Mouse (Mus musculus): ENCODE data around the gene 1600014C23Rik.

1600014C23Rik gene

DNA sequence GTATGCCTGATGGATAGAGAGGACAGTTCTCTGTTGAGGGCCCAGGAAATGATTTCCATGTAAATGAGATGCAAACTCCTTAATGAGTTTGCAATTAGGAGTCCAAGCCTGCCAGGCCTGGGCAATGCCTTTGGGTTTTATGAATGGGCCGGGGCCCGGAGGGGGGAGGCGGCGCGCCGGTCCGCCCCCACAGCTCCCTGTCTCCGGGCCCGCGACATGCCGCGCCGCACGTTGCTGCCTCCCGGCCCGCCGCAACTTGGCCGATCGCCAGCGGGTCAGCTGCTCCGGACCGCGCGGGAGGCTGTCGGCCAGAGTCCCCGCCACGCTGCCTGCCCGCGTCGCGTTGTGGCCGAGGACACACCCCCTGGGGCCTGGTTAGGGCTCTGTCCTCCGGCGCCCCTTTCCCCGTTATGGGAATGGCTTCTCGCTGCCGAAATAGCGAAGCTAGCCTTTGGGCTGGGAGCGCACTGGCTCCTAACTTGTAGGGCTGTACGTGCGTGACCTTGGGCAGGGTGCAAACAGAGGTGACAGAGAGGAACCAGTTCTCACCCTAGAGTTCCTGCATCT, at the start of gene 1600014C23Rik:
1600014C23Rik (minus strand) TSS at position 110 of the 567 bp plus-strand sequence.
- peak; percentile 82 for DNase-seq

DNA sequence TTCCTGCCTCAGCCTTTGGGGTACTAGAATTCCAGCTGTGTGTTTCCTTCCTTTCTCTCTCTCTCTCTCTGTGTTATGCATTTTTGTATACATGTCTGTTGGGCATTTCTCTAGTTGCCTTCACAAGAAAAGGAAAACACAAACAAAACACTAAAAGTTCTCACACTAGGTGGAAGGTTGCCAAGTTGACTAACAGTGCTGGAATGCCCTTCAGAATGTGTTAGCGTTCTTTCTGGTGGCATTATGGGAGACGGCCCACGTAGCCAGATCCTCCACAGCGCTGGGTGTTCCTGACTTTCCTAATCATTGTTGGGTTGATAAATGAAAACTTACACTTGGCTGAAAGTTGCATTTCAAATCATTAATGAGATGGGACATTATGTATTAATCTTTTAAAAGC, 44.8 kb upstream of the 1600014C23Rik start:
- no peak for DNase-seq

GRCm38 (mm10) chr17:45777431-45777830, 43.8 kb upstream of the 1600014C23Rik start:
- no peak for DNase-seq

DNA sequence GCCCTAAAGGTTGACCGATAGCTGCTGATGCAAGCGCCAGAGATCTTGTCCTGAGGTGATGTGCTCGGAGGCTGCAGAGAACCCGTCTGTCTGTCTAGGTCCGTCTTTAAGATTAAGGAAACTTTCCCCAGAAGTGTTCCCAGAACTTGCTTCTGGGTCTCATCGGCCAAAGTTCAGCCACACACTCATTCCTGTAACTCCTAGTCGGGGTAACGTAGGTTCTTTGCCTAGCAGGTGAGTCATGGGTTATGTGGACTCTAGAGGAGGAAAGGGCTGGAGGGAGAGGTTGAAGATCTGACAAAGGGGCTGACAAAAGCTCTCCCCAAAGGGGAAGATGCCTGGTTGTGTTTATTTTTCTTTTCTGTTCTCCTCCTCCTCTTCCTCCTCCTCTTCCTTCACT, 42.5 kb upstream of the 1600014C23Rik start:
- DNase-seq = no peak

- no peak for DNase-seq
Measured at GRCm38 (mm10) chr17:45775468-45775867, 41.8 kb upstream of the 1600014C23Rik start.

DNA sequence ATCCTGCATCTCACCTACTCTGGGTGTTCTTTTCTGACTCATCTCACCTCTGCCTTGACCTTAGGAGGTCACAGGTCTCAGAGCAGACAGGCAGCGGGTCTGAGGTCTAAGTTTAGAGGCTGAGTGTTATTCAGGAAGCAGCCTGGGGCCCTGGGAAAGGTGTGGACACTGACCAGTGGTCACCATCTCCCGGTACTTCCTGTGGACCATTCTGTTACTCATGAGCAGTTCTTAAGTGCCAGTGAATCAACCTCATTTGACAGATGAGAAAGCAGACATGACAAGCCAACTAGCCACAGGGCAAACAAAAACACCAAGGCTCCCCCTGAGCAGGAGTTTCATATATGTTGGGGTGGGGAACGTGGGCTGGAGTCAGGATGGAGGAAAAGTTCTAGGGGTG, 38.9 kb upstream of the 1600014C23Rik start:
- DNase-seq = no peak

GRCm38 (mm10) chr17:45772096-45772495, 38.5 kb upstream of the 1600014C23Rik start:
- DNase-seq = peak; percentile 54

DNA sequence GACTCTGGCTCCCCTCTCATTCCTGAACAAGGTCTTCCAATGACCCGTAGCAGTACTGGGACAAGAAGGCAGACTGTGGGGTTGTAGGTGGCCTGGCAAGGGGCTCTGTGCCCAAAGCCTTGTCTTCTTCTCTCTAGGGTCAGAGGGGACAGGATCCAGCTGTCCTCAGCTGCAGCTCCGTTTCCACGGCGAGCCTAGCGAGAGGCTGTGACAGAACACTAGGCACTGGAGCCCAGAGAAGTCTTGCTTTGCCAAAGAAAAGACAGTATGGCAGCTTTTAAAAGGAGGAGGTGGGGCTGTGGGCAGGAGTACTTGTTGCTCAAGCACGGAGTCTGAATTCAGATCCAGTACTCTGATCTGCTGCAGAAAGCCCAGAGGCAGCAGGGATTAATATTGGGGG, 36.8 kb upstream of the 1600014C23Rik start:
- DNase-seq = no peak

- DNase-seq = no peak
Measured at GRCm38 (mm10) chr17:45769821-45770220, 36.2 kb upstream of the 1600014C23Rik start.

- no peak for DNase-seq
Measured at GRCm38 (mm10) chr17:45767536-45768146, 34.0 kb upstream of the 1600014C23Rik start.

- peak; percentile 67 for DNase-seq
Measured at GRCm38 (mm10) chr17:45766735-45767535, 33.3 kb upstream of the 1600014C23Rik start.

- no peak for DNase-seq
Measured at GRCm38 (mm10) chr17:45765914-45766313, 32.3 kb upstream of the 1600014C23Rik start.

- DNase-seq = no peak
Measured at GRCm38 (mm10) chr17:45763188-45763587, 29.5 kb upstream of the 1600014C23Rik start.

- DNase-seq = no peak
Measured at GRCm38 (mm10) chr17:45761902-45762301, 28.3 kb upstream of the 1600014C23Rik start.

DNA sequence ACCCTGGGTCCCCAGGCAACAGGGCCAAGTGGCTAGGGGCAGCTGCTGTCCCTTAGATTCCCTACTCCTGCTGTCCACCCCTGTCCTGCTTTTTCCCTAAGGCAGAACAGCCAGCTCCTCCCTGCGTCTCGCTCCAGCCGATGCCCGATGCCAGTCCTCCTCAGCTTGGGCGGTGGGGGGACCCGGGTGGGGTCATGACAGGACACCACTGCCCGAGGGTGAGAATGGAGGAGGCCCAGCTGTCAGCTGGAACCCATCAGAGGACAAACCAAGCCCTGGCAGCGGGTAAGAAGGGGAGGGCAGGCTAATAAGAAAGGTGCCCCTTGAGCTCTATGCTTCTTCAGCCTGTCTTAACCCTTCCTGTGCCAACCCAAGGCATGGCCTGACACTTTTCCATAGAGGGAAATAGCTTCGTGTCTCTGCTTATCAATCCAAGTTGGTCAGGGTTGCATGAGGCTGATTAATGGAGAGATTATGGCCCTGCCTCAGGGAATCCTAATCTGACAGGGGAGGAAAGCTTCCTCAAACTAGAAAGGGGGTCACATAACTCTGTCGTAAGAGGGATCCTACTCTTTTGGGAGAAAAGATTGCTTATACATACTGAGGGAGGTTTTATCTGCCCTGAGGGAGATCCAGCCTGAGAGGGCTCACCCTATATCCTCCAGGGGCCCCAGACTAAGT, 27.5 kb upstream of the 1600014C23Rik start:
- DNase-seq = no peak

DNA sequence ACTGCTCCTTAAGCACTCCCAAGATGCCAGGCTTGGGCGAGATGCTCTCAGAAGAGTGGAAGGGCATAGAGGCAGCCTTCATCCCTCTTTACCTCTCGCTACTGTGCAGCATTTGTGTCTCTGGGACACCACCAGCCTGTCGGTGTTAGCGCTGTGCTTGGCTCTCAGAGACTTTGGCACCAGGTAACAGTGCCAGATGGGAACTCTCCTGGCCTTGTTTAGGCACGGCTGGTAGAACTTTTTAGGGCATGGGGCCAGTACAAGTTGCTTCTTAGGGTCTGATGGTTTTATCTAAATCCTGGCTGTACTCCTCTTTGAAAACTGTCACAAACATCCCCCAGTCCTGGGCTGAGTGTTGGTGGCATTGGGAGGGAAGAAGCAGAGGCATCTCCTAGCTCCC, 26.1 kb upstream of the 1600014C23Rik start:
- peak; percentile 70 for DNase-seq

GRCm38 (mm10) chr17:45758808-45759207, 25.2 kb upstream of the 1600014C23Rik start:
- DNase-seq = no peak

GRCm38 (mm10) chr17:45757932-45758331, 24.3 kb upstream of the 1600014C23Rik start:
- DNase-seq = peak; percentile 3

DNA sequence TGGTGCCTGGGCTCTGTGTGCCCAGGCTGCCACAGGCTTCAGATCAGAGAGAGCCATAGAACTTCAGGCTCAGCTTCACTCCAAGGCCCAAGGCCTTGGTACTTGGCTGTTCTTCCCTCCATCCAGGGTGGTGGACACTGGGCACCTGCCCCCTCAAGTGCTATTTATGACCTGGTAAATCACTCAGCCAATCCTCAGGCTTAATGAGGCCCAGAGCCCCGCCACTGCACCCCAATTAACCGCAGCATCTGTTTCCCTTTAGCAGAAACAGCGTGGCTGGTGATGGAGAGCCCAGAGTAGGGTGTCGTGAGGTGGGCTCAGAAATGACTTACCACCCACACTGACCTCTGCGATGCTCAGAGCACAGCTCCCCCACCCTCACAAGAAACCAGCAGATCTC, 23.2 kb upstream of the 1600014C23Rik start:
- no peak for DNase-seq

DNA sequence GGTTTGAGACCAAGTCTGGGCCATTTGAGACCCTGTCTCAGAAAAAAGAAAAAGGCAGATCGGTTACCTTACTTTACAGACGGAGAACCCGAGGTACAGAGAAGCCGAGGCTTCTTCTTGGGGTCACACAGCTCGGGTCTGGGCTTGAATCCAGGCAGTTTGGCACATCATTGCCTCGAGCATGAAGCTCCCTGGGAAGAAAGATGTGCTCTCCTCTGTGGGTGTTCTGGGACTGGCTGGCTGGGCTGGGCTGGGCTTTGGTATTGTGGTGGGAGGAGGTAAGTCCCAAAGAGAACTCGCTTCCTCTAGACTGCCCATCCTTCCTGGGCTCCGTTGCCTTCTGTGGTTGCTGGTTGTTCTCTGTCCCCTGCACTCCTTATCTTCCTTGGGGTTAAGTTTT, 22.7 kb upstream of the 1600014C23Rik start:
- DNase-seq = no peak

- peak; percentile 50 for DNase-seq
Measured at GRCm38 (mm10) chr17:45754186-45754862, 20.7 kb upstream of the 1600014C23Rik start.

DNA sequence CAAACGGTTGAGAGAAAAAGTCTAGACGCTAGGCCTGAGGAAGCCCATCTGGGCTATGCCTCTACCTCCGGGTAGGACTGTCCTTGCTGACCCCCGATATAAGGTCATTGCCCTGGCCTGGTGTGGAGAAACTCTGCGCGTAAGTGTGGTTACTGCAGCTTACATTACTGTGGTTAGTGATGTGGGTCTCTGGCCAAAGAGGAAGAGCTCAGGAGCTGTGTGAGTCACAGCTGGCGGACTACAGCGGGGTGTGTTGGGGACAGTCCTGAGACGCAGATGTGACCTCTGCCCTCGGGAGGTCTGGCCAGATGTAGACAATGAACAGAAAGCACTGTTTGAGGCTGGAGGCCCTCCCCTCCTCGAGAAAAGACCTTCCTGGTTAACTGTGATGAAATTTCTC, 19.0 kb upstream of the 1600014C23Rik start:
- no peak for DNase-seq

- no peak for DNase-seq
Measured at GRCm38 (mm10) chr17:45752053-45752452, 18.4 kb upstream of the 1600014C23Rik start.

All from cerebellum, adult 9-11 months (tissue).